Mouse (Mus musculus) adrenal gland, adult 8-10 months (tissue): Measurements from ENCODE around the gene Gm6121. TPM values are rescaled to one million over a fixed set of nuclear protein-coding genes. Genes with fewer than 3 reads are reported as not detected.
"Not testable (repeated sequence)": the region's sequence is repeated elsewhere in the genome, so short reads cannot be mapped to it uniquely, and the experiment has no call there.

ENCODE experiments used
- DNase-seq: peaks from one replicate; pipeline ENCODE4 v3.0.0; 2022
- total RNA-seq, 4 experiments: library from RNA; stranded (reverse); gene quantifications; 2 replicates each; pipeline ENCODE4 v1.2.4; 2022

The Gm6121 gene
- not detected for total RNA-seq

GRCm38 (mm10) chrX:26935597-26935996 is at the start of gene Gm6121:
TSS of gene Gm6121 (minus strand) at chrX:26935697.
- DNase-seq: not testable (repeated sequence)

Other genes starting within 250 kb of the Gm6121 start
- not detected for gene Gm14525, start 233.1 kb downstream of the Gm6121 start, total RNA-seq